ENCODE assay signal across 16 mouse cellular contexts in genomic region chr13:94564351-94564994, GRCm38 (mm10).
A peak's percentile ranks its signal among the peaks of the same experiment; 100 is the strongest.
DNase-seq lines count a peak whose midpoint lies in the region; ATAC-seq lines count a peak whose summit lies in the region.
"Had no signal": no experiment of that assay in that cellular context is flagged by ENCODE, and none has a peak within 500 bp of the region (broad histone marks: within the 10 kb centered on the region; RNA-seq: fewer than 3 reads in every experiment).

No protein-coding gene starts in this region.

- peaks cover 18% of the 10 kb centered on the region for H3K4me1 ChIP-seq in forebrain, embryonic 16.5 days (replicated peaks; ENCODE audit: control insufficient read depth, insufficient read depth, low read length)
- peaks cover 11% of the 10 kb centered on the region for H3K4me1 ChIP-seq in neural tube, embryonic 12.5 days
- H3K4me1 ChIP-seq in liver, embryonic 11.5 days (replicated peaks; ENCODE audit: control insufficient read depth, insufficient read depth, low read length), result no peaks in the 10 kb centered on the region; the same call in 1 of the 2 replicates

- H3K27ac ChIP-seq in forebrain, embryonic 16.5 days (ENCODE audit: low read length), result no peak overlapping the region
- no peak overlapping the region for H3K27ac ChIP-seq in neural tube, embryonic 12.5 days
- H3K27ac ChIP-seq in liver, embryonic 11.5 days (ENCODE audit: low read depth, low read length), result no peak overlapping the region
- H3K27ac ChIP-seq: kidney, embryonic 15.5 days; liver, embryonic 14.5 days had no signal

- H3K4me3 ChIP-seq in forebrain, embryonic 16.5 days (replicated peaks; ENCODE audit: low read length), result no peak overlapping the region
- H3K4me3 ChIP-seq in neural tube, embryonic 12.5 days, result no peak overlapping the region
- no peak overlapping the region for H3K4me3 ChIP-seq in liver, embryonic 11.5 days (ENCODE audit: low read depth, low read length)
- H3K4me3 ChIP-seq: kidney, embryonic 15.5 days; myocyte had no signal

- peak; percentile 72 for DNase-seq in heart, adult 11 months
- DNase-seq in heart, postnatal 14 days, result no peak
- DNase-seq in embryo, embryonic 11 days, result peak; percentile 57
- DNase-seq in liver, embryonic 11.5 days (ENCODE audit: low spot score), result no peak
- DNase-seq in thymus, postnatal 25 days, result no peak
- no peak for DNase-seq in spleen, postnatal 10 days (ENCODE audit: low spot score in 2 of 2)
- DNase-seq: adrenal gland, postnatal 14 days; gastrocnemius, postnatal 14 days; layer of hippocampus, adult 9-11 months; lung, postnatal 4 days had no signal

- peak; percentile 45; the same call in 1 of the 2 replicates for ATAC-seq in forebrain, embryonic 16.5 days
- ATAC-seq in neural tube, embryonic 12.5 days (ENCODE audit: low FRiP score, low read depth), result peak; percentile 58
- ATAC-seq in liver, embryonic 11.5 days (replicated peaks; ENCODE audit: low FRiP score), result no peak

- peak overlapping the region; percentile 0; the same call in 1 of the 2 replicates for H3K4me2 ChIP-seq in forebrain, embryonic 16.5 days (ENCODE audit: low read length)
- H3K4me2 ChIP-seq in neural tube, embryonic 12.5 days (replicated peaks), result no peak overlapping the region
- H3K4me2 ChIP-seq in liver, embryonic 11.5 days, result no peak overlapping the region
- H3K4me2 ChIP-seq: heart, embryonic 11.5 days; kidney, embryonic 15.5 days had no signal

- H3K27me3 ChIP-seq in forebrain, embryonic 16.5 days (replicated peaks; ENCODE audit: control insufficient read depth, insufficient read depth, low read length), result 0 out of 2 replicates have a peak, but pooled peaks cover 4% of the 10 kb centered on the region
- H3K27me3 ChIP-seq in neural tube, embryonic 12.5 days (replicated peaks), result peaks cover 63% of the 10 kb centered on the region
- H3K27me3 ChIP-seq in liver, embryonic 11.5 days (replicated peaks; ENCODE audit: control insufficient read depth, insufficient read depth, low read length), result no peaks in the 10 kb centered on the region
- H3K27me3 ChIP-seq: kidney, embryonic 15.5 days had no signal

- no peaks in the 10 kb centered on the region for H3K36me3 ChIP-seq in forebrain, embryonic 16.5 days (ENCODE audit: control insufficient read depth, insufficient read depth)
- no peaks in the 10 kb centered on the region for H3K36me3 ChIP-seq in neural tube, embryonic 12.5 days
- H3K36me3 ChIP-seq in liver, embryonic 11.5 days (ENCODE audit: control insufficient read depth, insufficient read depth, low read length), result peaks cover 5% of the 10 kb centered on the region; the same call in 1 of the 2 replicates

- H3K9ac ChIP-seq in forebrain, embryonic 16.5 days (replicated peaks; ENCODE audit: low read depth, low read length), result no peak overlapping the region
- H3K9ac ChIP-seq in neural tube, embryonic 12.5 days, result no peak overlapping the region
- H3K9ac ChIP-seq in liver, embryonic 11.5 days (ENCODE audit: low read depth, low read length), result no peak overlapping the region
- H3K9ac ChIP-seq: kidney, embryonic 15.5 days; liver, embryonic 14.5 days had no signal

- intact Hi-C loops in heart, postnatal 14 days (cut with DNase I), result loop anchor here (5.0 to 10.0 kb wide), 4 partner anchors 140 to 378 kb away; no protein-coding TSS in a partner anchor

- no peaks in the 10 kb centered on the region for H3K9me3 ChIP-seq in forebrain, embryonic 16.5 days (ENCODE audit: control insufficient read depth, low read length)
- H3K9me3 ChIP-seq in neural tube, embryonic 12.5 days, result no peaks in the 10 kb centered on the region
- H3K9me3 ChIP-seq in liver, embryonic 11.5 days (ENCODE audit: control insufficient read depth, low read length), result no peaks in the 10 kb centered on the region
- H3K9me3 ChIP-seq: kidney, embryonic 15.5 days had no signal

- WGBS in forebrain, embryonic 16.5 days, result 14% methylated on average over 13 of the region's 13 CpGs
- WGBS in neural tube, embryonic 12.5 days, result 22% methylated on average over 13 of the region's 13 CpGs
- WGBS in liver, embryonic 11.5 days, result 74% methylated on average over 13 of the region's 13 CpGs

Comparison
In these comparisons a context has a peak if more than half of its experiments do, and no peak if none do; other contexts are left out.
1. DNase-seq: peak in heart, adult 11 months (single experiment) and embryo, embryonic 11 days (single experiment); none in heart, postnatal 14 days (0 of 2), liver, embryonic 11.5 days (single experiment), thymus, postnatal 25 days (single experiment) and spleen, postnatal 10 days (0 of 2).